Mouse (Mus musculus): ENCODE measurements around the gene Hs3st4. TPM values are rescaled to one million over a fixed set of nuclear protein-coding genes. Genes with fewer than 3 reads are reported as not detected.

The Hs3st4 gene
- polyA plus RNA-seq, 1 experiment, result not detected

DNA sequence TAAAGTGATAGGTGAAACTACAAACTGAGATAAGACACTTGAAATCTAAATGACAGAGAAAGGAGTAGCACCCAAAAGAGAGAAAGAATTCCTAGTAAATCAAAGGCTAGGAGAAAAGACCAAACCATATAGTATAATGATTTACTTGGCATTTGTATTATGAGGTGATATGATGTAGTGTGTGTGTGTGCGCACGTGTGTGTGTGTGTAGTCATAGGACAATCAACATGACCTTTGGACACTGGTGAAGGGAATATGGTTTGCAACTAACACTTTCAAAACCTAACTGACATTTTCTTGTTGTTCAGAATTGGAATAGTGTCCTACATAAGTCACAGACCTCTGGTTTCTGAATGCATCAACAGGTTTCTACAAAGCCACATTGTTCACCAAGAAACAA lies 390.0 kb downstream of the Hs3st4 start:
- H3K4me1 ChIP-seq (ENCODE audit: control insufficient read depth, insufficient read depth, low read length), result no peaks in the 10 kb centered on the region

DNA sequence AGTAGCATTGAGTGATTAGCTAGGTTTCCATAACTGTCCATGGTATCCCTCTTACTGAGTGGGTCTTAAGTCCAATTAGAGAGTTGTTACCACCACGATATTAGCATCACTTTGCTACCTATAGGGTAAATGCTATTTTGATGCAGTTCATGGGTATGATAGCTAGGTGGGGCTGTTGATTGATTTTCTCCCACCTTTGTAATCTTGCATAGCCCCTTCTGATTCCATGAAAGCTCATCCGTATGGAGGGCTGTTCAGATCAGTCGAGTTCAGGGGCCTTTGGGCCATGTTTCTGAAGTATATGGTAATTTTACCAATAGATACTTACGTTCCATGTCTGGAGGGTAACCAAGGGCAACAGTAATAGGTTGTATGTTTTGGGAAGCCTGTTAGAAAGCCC lies 400.8 kb downstream of the Hs3st4 start:
- no peaks in the 10 kb centered on the region for H3K4me1 ChIP-seq (ENCODE audit: control insufficient read depth, insufficient read depth, low read length)
- H3K27ac ChIP-seq (ENCODE audit: insufficient read depth, low read depth, low read length), result no peak overlapping the region
- TF ChIP-seq POLR2A (IDR thresholded peaks at IDR 0.05; ENCODE audit: borderline replicate concordance, low read depth, low read length), result no peak
- H3K4me3 ChIP-seq (ENCODE audit: insufficient read depth, low read length), result no peak overlapping the region

More for the DNA sequence above, 390.0 kb downstream of the Hs3st4 start:
- H3K4me3 ChIP-seq (ENCODE audit: insufficient read depth, low read length), result no peak overlapping the region
- no peak overlapping the region for H3K27ac ChIP-seq (ENCODE audit: insufficient read depth, low read depth, low read length)
- TF ChIP-seq CTCF (IDR thresholded peaks at IDR 0.05; ENCODE audit: low read depth, low read length) (no peak), POLR2A (IDR thresholded peaks at IDR 0.05; ENCODE audit: borderline replicate concordance, low read depth, low read length) (no peak)

DNA sequence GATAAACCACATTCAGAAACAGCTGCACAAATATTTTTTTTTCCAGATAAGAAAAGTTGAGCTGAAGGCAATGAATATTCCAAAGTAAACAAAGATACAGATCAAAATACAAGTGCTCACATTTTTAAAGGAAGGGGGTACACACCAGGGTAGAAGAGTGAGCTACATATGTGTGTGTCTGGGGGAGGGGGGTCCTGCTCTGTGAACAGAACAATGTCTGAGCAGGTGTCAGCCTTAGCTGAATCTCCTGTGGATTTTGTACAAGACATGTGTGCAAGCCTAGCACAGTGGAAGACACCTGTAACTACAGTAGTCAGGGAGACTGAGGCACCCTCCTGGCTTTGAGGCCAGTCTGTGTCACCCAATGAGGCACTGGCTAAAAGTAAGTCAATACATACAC lies 416.5 kb downstream of the Hs3st4 start:
- H3K4me3 ChIP-seq (ENCODE audit: insufficient read depth, low read length), result no peak overlapping the region
- H3K27ac ChIP-seq (ENCODE audit: insufficient read depth, low read depth, low read length), result no peak overlapping the region
- no peaks in the 10 kb centered on the region for H3K4me1 ChIP-seq (ENCODE audit: control insufficient read depth, insufficient read depth, low read length)
- TF ChIP-seq CTCF (IDR thresholded peaks at IDR 0.05; ENCODE audit: low read depth, low read length), result no peak
- no peak for TF ChIP-seq POLR2A (IDR thresholded peaks at IDR 0.05; ENCODE audit: borderline replicate concordance, low read depth, low read length)

- no peaks in the 10 kb centered on the region for H3K4me1 ChIP-seq (ENCODE audit: control insufficient read depth, insufficient read depth, low read length)
- H3K27ac ChIP-seq (ENCODE audit: insufficient read depth, low read depth, low read length), result no peak overlapping the region
- TF ChIP-seq CTCF (IDR thresholded peaks at IDR 0.05; ENCODE audit: low read depth, low read length), result no peak
- TF ChIP-seq POLR2A (IDR thresholded peaks at IDR 0.05; ENCODE audit: borderline replicate concordance, low read depth, low read length), result no peak
- H3K4me3 ChIP-seq (ENCODE audit: insufficient read depth, low read length), result no peak overlapping the region
These were observed 444.3 kb downstream of the Hs3st4 start for GRCm38 (mm10) chr7:124426951-124427350.
